Mouse (Mus musculus): ENCODE data around the gene Csf3. TPM values are rescaled to one million over a fixed set of nuclear protein-coding genes. Genes with fewer than 3 reads are reported as not detected.

Gene Csf3
- total RNA-seq, 2 experiments from 2014 or later: not detected

GRCm38 (mm10) chr11:98747804-98748505 is 46.9 kb downstream of the Csf3 start:
- no peak for DNase-seq

GRCm38 (mm10) chr11:98748506-98749416 is 47.7 kb downstream of the Csf3 start:
- DNase-seq: no peak

- no peak for DNase-seq
Measured at GRCm38 (mm10) chr11:98749716-98750115, 48.7 kb downstream of the Csf3 start.

GRCm38 (mm10) chr11:98750351-98751201 is 49.5 kb downstream of the Csf3 start:
- DNase-seq: peak; percentile 80 to 81

- peak; percentile 58 to 73 for DNase-seq
Measured at GRCm38 (mm10) chr11:98751221-98751782, 50.2 kb downstream of the Csf3 start.

GRCm38 (mm10) chr11:98752562-98753140 is 51.6 kb downstream of the Csf3 start:
- no peak for DNase-seq

Other genes starting within 250 kb of the Csf3 start
- gene Ikzf3, start 155.2 kb upstream of the Csf3 start, total RNA-seq (2021): under 1 TPM; 0.13 to 0.36 TPM
- gene Zpbp2, start 150.2 kb upstream of the Csf3 start, total RNA-seq (2021): under 1 TPM; 0.50 to 0.82 TPM
- 100 to 1,000 TPM; 133 to 139 TPM for gene Ormdl3, start 113.9 kb upstream of the Csf3 start, total RNA-seq (2021)
- not detected for gene Lrrc3c, start 103.0 kb upstream of the Csf3 start, total RNA-seq (2021)
- gene Gm12355, start 75.6 kb upstream of the Csf3 start, total RNA-seq (2021): 10 to 100 TPM; 13.9 to 15.3 TPM
- gene Gsdma3, start 74.9 kb upstream of the Csf3 start, total RNA-seq (2021): 10 to 100 TPM; 12.9 to 17.0 TPM
- gene Gsdma2, start 54.5 kb upstream of the Csf3 start, total RNA-seq (2021): under 1 TPM; 0.43 to 0.76 TPM
- gene Gsdma, start 36.9 kb upstream of the Csf3 start, total RNA-seq (2021): not detected
- gene Psmd3, start 18.7 kb upstream of the Csf3 start, total RNA-seq (2021): 100 to 1,000 TPM; 124 to 128 TPM
- gene Med24, start 28.2 kb downstream of the Csf3 start, total RNA-seq (2021): 10 to 100 TPM; 46.9 to 52.0 TPM
- 10 to 100 TPM; 69.2 to 91.7 TPM for gene Thra, start 39.4 kb downstream of the Csf3 start, total RNA-seq (2021)
- gene Nr1d1, start 74.1 kb downstream of the Csf3 start, total RNA-seq (2021): 100 to 1,000 TPM; 116 to 171 TPM
- 100 to 1,000 TPM in 1 of 2 experiments, 10 to 100 TPM in 1; 94.2 to 106 TPM for gene Msl1, start 94.3 kb downstream of the Csf3 start, total RNA-seq (2021)
- gene Casc3, start 103.6 kb downstream of the Csf3 start, total RNA-seq (2021): 10 to 100 TPM; 29.6 to 34.3 TPM
- gene Rapgefl1, start 135.5 kb downstream of the Csf3 start, total RNA-seq (2021): under 1 TPM; 0.46 to 0.69 TPM
- gene Wipf2, start 162.4 kb downstream of the Csf3 start, total RNA-seq (2021): 10 to 100 TPM; 19.8 to 21.1 TPM
- 1 to 10 TPM in 1 of 2 experiments, under 1 TPM in 1; 0.89 to 1.5 TPM for gene Cdc6, start 206.5 kb downstream of the Csf3 start, total RNA-seq (2021)
- gene Rara, start 226.6 kb downstream of the Csf3 start, total RNA-seq (2021): 10 to 100 TPM; 20.0 to 24.5 TPM